Mouse (Mus musculus) erythroblast, embryonic 14.5 days (primary cell): ENCODE results near the gene Jmjd7.

Experiments
- GATA1 ChIP-seq: IDR thresholded peaks from 2 replicates; pipeline ENCODE4 v1.6.1; 2012; ENCODE audit warnings: low read length, inconsistent platforms, mixed read lengths
- TAL1 ChIP-seq: IDR thresholded peaks from 3 replicates; pipeline ENCODE4 v1.6.1; 2012; ENCODE audit warnings: low read length, inconsistent platforms, mixed read lengths

DNA sequence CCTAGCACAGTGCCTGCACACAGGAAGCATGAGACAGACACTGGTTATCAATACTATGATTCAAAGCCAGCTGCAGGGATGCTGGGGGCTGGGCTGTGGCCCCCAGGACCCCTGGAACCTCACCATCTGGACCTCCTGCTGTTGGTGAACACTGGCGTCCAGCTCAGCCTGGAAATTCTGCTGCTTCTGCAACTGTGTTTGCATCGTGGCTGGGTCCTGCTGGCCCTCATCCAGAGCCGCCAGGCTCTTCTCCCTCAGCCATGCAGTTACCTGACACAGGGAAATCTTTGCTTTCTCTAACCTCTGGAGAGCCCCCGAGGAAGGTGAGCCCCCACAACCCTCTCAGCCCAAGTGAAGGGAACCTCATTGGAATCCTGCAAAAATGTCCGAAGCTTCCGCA, 24.1 kb downstream of the Jmjd7 start:
- TF ChIP-seq GATA1 (no peak), TAL1 (no peak)
